Mouse (Mus musculus) embryo, embryonic 11 days (tissue): ENCODE results near the gene Nfatc2ip.

ENCODE experiments used
- DNase-seq: peaks from one replicate; pipeline ENCODE4 v3.0.0-alpha.2; 2015

Gene Nfatc2ip

DNA sequence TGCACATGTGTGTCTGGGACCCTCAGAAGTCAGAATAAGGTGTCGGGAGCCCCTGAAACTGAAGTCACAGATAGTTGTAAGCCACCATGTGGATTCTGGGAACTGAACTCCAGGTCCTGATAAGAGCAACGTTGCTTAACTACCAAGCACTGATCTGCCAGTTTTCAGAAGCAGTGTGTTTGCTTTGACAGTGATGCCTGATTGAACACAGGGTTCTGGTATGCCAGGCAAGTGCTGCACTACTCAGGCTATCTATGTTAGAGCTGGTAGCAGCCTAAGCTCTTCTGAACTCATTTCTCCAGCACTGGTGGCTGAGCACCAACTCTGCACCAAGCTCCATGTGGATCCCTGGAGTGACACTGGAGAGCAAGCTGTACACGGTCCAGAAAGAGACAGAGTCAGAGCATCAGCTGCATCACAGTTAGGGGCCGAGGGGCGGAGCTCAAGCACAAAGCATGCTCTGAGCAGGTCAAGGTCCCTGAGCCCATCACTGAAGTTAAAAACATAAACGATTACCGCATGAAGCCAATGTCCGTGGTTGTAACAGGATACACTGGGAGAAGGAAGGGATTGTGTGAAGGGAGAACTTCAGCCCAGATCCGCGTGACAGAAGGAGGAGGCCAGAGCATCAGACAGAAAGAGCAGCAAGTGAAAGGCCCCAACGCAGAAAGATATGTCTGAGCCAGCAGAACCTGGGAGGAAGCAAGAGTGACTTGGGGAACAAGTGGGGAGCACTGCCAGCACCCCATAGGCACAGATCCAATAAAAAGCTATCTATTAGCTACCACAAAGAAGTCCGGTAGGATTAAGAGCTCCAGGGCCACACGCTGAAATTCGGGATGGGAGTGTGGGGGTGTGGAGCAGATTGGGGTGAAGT, 41.6 kb downstream of the Nfatc2ip start:
- DNase-seq, result peak; percentile 17

DNA sequence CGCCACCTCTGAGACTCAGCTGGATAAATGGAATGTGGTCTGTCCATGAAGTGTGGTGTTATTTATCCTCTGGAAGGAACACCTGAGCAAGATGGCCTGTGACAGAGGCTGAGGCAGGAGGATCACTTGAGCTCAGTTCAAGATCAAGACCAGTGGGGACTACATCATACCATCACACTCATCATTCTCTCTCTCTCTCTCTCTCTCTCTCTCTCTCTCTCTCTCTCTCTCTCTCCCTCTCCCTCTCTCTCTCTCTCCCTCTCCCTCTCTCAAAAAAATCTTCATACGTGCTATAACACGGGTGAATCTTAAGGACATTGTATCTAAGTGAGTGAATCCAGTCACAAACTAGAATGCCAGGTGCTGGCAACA, 42.6 kb downstream of the Nfatc2ip start:
- DNase-seq, result no peak

DNA sequence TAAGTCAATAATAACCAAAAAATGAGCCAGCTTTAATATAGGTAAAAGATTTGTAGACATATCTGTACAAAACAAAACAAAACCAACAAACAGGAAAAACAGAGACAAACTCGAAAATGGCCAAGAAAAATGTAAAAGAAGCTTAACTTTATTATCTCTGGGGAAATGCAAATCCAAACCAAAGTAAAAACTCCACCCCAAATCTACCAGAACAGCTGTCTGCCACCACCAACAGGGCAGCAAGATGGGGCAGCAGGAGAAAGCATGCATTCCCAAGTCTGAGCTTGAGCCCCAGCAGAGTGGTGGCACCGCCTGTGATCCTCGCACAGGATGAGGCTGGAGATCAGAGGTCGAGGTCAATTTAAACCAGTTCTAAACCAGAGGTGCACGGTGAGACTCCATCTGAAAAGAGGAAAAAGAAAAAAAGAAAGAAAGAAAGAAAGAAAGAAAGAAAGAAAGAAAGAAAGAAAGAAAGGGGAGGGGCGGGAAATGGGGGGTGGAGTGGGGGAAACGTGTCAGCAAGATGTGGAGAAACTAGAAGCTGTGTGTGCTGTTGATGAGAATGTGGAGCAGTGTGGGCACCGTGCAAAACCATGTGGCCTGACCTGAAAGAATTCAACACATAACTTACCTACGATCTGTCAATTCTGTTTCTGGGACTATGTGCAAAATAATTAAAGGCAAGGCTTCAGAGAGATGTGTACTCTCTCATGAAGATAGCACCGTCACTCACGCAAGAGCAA, 43.1 kb downstream of the Nfatc2ip start:
- DNase-seq, result no peak

DNA sequence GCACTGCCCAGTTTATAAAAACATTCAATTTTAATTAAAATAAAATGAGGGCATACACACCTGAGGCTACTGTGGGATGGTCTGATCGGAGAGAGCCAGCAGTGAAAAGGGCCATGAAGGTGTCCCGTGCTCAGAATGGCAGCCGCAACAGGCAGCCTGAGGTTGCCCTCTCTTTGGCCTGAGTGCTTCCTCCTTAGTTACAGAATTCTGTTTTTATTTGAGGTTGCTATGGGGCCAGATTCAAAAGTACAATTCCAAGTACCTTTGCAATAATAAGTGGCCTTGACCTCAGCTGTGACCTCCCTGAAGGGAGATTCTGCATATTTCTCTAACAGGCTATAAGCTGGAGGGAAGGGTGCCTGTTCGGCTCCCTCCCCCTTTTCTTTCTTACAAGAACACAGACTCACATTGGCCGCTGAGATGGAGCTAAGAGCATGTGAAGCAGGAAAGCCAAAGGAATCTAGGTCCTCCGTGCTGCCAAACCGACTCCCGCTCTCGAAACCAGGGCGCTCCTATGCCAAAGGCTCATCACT, 45.1 kb downstream of the Nfatc2ip start:
- DNase-seq, result peak; percentile 14

DNA sequence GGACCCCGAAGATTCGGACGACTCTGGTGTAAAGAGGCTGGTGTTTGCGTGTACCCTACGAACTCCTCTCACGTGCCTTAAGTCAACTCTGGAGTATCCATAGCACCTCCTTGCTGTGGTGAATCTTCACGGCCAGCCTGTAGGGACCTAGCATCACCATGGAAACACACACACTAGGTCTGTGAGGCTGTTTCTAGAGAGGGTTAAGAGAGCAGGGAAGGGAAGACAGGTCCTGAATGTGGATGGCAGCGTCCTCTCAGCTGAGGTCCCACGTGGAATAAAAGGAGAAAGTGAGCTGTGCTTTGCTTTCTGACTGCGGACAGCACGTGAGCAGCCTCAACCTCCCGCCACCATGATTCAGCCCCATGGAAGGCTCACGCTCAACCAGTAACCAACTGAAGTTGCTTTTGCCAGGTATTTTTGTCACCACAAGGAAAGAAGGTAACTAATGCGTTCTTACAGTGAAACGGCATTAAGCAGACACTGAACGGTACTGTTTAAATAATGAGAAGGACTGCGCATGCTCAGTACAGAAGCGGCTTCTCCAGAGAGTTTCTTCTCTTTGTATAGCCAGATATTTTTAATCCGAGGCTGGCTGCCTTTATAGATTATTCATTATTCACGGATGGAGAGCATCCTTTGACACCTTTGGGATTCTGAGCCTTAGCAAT, 45.7 kb downstream of the Nfatc2ip start:
- DNase-seq, result no peak

DNA sequence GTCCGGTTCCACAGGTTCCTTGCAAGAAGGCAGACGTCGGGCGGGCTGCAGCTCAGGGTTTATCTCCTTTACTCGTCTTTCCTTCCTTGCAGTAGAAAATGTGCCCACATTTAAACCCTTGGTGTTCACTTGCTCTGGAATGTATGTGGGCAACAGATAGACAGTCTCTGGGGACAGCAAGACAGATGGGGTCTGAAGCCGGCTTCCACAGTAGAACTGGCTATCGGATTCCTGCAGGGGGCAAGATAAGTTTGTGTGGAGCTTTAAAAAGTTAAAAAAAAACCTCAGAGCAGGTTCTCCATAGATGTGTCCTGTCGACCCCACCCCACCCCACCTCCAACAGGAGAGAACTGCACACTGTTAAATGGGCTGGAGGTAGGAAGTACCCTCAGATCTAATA, 48.2 kb downstream of the Nfatc2ip start:
- DNase-seq, result no peak

DNA sequence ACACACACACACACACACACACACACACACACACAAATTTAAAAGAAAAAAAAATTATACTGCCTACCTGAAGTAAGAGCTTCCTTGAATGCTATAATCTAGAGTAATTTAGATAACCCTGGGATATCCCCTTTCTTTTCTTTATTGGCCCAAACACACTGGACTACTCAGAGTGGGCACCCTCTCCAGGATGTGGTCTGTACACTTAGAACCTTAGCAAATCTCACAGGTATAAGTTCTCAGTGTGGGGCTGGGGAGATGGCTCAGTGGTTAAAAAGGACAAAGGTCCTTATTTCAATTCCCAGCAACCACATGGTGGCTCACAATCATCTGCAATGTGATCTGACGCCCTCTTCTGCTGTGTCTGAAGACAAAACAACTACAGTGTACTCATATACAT, 49.4 kb downstream of the Nfatc2ip start:
- DNase-seq, result no peak

DNA sequence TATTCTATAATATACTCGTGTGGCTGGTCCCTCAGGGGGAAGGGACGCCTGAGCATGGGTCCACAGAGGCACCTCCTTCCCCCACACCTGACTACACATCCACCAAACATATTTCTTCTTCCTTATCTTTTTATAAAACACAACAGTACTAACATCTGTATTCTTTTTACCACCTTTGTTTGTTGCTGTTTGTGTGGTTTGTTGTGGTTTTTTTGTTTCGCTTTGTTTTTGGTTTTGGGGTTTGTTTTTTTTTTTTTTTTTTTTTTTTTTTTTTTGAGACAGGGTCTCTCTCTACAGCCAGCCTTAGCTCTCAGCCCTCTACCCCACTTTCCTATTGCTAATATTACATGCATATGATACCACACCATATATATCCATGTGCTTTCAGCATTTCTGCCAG, 50.6 kb downstream of the Nfatc2ip start:
- DNase-seq, result no peak

DNA sequence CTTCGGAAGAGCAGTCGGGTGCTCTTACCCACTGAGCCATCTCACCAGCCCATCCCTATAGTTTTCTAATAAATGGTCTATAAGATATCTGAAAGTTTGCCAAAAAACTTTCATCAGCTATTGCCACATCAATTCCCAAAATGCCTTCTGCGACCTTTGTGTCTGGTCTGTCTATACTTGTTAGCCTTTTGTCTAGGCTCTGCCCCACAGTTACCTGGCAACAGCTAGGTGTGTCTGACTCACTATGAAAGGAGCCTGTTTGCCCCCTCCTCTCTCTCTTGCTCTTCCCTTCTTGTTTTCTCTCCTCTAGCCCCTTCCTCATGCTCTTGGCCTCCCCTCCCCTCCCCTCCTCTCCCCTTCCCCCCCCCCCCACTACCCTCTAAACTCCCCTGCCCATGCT, 51.0 kb downstream of the Nfatc2ip start:
- DNase-seq, result no peak

DNA sequence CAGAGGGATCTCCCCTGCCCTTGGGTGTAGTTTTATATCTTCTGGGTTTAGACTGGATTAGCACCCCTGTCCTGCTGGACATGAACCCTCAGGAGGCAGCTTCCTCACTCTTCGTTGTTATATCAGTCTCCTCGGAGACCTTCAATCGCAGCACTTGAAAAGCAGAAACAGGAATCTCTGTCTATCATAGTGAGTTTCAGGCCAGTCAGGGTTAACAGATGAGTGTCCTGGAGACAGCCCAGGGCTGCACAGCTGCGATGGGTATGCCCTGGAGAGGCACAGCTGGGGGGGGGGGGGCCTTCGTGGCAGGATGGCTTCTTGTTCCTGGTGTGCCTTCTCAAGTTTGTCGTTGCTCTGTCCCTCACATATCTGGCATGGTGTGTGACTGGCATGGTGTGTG, 55.6 kb downstream of the Nfatc2ip start:
- DNase-seq, result no peak

DNA sequence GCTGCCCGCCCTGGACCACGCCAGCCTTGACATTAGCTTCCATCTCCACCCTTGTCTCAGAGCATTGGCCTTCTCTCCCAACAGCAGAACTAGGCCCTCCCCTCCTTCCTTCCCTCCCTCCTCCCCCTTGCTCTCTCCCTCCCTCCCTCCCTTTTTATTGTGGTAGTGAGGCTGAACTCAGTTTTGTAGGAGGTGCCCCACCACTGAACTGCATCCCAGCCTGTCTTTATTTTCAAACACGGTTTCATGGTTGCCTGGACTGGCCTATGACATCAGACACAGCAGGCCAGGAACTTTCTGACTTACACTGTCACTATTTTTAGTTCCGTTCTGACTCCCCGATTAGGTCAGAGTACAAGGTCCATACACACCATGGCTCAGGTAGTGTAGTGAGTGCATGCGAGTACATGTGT, 56.3 kb downstream of the Nfatc2ip start:
- no peak for DNase-seq

DNA sequence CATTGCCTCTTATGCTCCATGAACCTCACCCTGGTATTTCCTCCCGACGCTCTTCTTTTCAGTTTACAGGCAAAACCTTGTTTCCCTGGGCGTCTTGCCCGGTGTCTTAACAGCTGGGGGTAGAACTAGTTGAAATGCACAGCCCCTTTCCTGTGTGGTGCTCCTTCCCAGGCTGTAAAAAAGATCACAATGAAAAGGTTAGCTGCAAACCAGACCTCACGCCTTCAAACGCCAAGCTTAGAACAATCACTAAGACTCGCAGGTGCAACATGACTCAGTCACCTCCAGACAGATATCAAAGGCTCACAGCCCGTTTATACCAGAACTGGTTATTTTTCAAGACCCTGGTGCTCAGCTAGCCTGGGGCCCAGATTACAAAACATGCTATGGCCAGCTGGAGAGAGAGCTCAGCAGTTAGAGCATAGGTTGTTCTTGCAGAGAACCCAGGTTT, 57.0 kb downstream of the Nfatc2ip start:
- no peak for DNase-seq

DNA sequence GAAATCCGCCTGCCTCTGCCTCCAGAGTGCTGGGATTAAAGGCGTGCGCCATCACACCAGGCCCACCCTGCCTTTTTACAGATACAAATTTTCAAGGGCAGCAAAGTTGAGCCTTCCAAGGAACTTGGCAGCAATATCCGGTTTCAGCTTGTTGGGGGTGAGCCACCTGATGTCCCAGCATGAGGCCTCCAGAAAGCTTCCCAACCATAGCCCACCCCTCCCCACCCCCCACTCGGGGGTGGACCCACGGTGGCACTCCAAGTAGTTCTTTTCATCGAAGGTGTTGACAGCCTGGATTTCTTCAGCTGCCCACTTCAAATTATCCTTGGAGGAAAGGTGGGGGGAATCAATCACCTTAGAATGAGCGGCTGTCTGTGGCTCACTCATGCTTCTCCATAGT, 57.6 kb downstream of the Nfatc2ip start:
- no peak for DNase-seq

DNA sequence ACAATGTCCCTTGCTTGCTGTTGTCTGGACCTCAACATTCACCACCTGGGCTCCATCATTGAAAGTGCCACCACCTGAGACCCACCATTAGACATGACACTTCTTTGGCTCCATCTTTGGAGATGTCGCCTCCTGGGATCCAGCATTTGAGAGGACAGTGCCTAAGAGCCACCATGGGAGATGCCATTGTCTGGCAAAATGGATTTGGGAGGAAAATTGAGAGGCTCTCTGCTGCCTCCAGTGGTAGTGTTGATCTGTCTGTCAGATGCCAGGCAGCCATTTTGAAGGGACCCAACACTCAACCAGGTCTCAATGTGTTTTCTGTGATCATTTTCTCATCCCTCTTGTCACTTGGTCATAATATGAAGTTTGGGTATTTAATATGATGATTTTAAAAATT, 61.0 kb downstream of the Nfatc2ip start:
- DNase-seq, result peak; percentile 22
